Mouse (Mus musculus): ENCODE measurements at regions not wholly inside any gene's neighbourhood (a gene's known extent, or its start where the extent isn't known, plus 50 kb on each side); places are given as distances from the start of the nearest gene placed in this dataset.

DNA sequence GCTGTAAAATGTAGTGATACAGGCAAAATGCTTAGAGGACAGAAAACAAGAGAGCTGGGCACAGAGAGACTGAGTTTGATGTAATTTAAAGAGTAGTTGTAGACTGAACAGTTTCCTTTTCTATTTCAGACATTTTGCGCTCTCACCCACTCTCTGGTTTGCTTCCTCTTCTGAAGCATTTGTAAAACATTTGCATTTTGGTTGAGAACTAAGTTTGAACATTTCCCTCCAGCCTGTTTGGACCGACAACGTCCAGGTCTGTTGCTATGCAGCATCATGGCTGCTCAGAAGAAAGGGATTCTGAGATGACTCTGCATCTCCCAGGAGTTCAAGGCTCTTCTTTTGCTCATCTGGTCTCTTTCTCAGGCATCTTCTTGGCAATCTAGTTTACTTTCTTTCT is 78.2 kb downstream of the Rasd2 start:
- TF ChIP-seq CTCF (IDR thresholded peaks at IDR 0.05; ENCODE audit: extremely low read depth, insufficient read depth, low read length) (no peak), POLR2A (IDR thresholded peaks at IDR 0.05; ENCODE audit: extremely low read depth, insufficient read depth, low read length) (no peak)
